Mouse (Mus musculus) olfactory bulb, adult 2 months (tissue): Measurements from ENCODE around the gene 2310007B03Rik. TPM values are rescaled to one million over a fixed set of nuclear protein-coding genes. Genes with fewer than 3 reads are reported as not detected.

Experiments used
- H3K27ac ChIP-seq: fragments of 200-500 bp; 2 replicates; pipeline ENCODE4 v1.5.1; 2012; ENCODE audit warnings: low read depth, low read length; ENCODE audit not compliant: insufficient read depth
- H3K4me1 ChIP-seq: fragments of 200-500 bp; 2 replicates; pipeline ENCODE4 v1.6.1; 2012; ENCODE audit warnings: low read length; ENCODE audit not compliant: control insufficient read depth, insufficient read depth
- H3K4me3 ChIP-seq: fragments of 200-500 bp; 2 replicates; pipeline ENCODE4 v1.5.1; 2012; ENCODE audit warnings: mild to moderate bottlenecking, low read depth, low read length, moderate library complexity; ENCODE audit not compliant: insufficient read depth
- CTCF ChIP-seq: fragments of 200-500 bp; IDR thresholded peaks from 2 replicates; pipeline ENCODE4 v1.5.1; 2012; ENCODE audit warnings: low read depth, mild to moderate bottlenecking, low read length, moderate library complexity; ENCODE audit not compliant: insufficient read depth
- POLR2A ChIP-seq: fragments of 200-500 bp; IDR thresholded peaks from 2 replicates; pipeline ENCODE4 v1.6.1; 2012; ENCODE audit warnings: mild to moderate bottlenecking, low read depth, low read length, moderate library complexity; ENCODE audit not compliant: insufficient read depth
- WGBS: fragments of 180-500 bp; shearing (Covaris S2); methylation state at CpG from one replicate; pipeline ENCODE4 v1.1.7; 2018; 5-methylcytosine and 5-hydroxymethylcytosine counted together
- polyA plus RNA-seq: library from polyadenylated mRNA; stranded (reverse); fragments of >200 nt; gene quantifications from 2 replicates; pipeline ENCODE4 v1.2.4, GENCODE M21; 2012; ENCODE audit warnings: low replicate concordance; ENCODE audit not compliant: missing spikeins, insufficient read depth, insufficient read length

Gene 2310007B03Rik
- polyA plus RNA-seq, 1 experiment = not detected

- 71% methylated on average over 8 of the region's 8 CpGs for WGBS
- no peak for TF ChIP-seq CTCF
- no peak for TF ChIP-seq POLR2A
- no peak overlapping the region for H3K4me3 ChIP-seq
- no peaks in the 10 kb centered on the region for H3K4me1 ChIP-seq
- H3K27ac ChIP-seq = no peak overlapping the region
Measured at GRCm38 (mm10) chr1:93124066-93124465, 36.7 kb downstream of the 2310007B03Rik start.

- Histone ChIP-seq H3K27ac (no peak overlapping the region), H3K4me3 (no peak overlapping the region), H3K4me1 (no peaks in the 10 kb centered on the region)
- no peak for TF ChIP-seq CTCF
- no peak for TF ChIP-seq POLR2A
- WGBS = 93% methylated on average over 11 of the region's 11 CpGs
Measured at GRCm38 (mm10) chr1:93123179-93123854, 37.4 kb downstream of the 2310007B03Rik start.

- 26% methylated on average over 4 of the region's 4 CpGs for WGBS
- H3K4me1 ChIP-seq = peaks cover 8% of the 10 kb centered on the region
- H3K4me3 ChIP-seq = no peak overlapping the region
- no peak overlapping the region for H3K27ac ChIP-seq
- TF ChIP-seq CTCF (no peak), POLR2A (no peak)
Measured at GRCm38 (mm10) chr1:93118816-93119215, 41.9 kb downstream of the 2310007B03Rik start.

GRCm38 (mm10) chr1:93115471-93115870 lies 45.3 kb downstream of the 2310007B03Rik start:
- H3K27ac ChIP-seq = no peak overlapping the region
- WGBS = 15% methylated on average over 13 of the region's 13 CpGs
- H3K4me3 ChIP-seq = peak overlapping the region; percentile 42
- TF ChIP-seq POLR2A = no peak
- no peak for TF ChIP-seq CTCF
- H3K4me1 ChIP-seq = peaks cover 8% of the 10 kb centered on the region

DNA sequence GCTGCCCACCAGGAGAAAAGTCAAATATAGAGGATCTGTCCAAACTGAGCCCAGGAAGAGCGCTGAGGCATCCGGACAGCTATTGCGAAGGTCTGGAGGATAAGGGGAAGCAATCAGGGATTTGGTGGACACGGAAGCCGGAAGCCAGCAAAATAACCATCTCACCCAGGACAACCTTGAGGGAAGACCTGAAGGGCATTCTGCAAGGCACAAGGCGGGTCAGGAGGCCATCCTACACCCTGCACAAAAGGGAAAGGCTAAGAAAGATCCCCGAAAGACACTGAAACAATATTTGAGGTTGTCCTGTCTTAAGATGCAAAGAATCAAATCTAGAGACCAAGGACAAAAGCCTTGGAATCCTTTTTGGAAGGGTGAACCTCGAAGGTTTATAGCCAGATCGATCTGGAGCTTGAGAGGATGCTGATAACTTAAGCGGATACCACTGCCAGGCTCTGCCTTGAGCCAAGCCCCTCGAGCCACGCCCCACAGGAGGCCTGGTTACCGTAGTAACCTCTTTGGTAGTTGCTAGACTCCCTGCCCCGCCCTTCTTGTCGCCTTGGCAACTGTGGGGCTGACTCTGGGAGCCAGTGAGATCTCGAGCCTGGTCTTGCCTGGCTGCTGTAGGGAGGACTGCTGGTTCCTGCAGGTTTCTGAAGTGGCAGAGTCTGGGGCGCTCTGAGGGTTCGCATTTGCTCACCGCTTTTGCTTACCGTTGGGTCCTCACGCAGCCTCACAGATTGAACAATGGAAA lies 45.9 kb downstream of the 2310007B03Rik start:
- H3K4me3 ChIP-seq = peak overlapping the region; percentile 42
- H3K4me1 ChIP-seq = peaks cover 8% of the 10 kb centered on the region
- TF ChIP-seq POLR2A (no peak), CTCF (no peak)
- no peak overlapping the region for H3K27ac ChIP-seq
- WGBS = 28% methylated on average over 21 of the region's 21 CpGs

DNA sequence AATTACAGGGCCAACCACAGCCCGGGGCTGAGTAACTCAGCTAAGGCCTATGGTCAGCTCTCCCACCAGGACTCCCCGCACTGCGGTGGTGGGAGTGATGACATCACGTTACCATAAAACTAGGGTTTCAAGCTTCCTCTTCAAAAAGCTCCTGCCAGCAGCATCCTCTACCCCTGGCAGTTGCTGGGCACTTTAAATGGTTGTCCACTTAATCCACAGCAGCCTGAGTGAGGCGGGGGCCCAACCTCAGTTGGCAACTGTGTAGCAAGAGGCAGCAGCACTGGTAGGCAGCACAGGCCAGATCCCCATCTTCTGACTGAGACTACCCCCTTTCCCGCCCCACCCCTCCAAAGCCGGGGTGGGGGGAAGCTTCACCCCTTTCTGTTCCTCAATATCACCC lies 58.0 kb downstream of the 2310007B03Rik start:
- no peak for TF ChIP-seq POLR2A
- no peak for TF ChIP-seq CTCF
- no peak overlapping the region for H3K27ac ChIP-seq
- H3K4me3 ChIP-seq = no peak overlapping the region
- 61% methylated on average over 7 of the region's 7 CpGs for WGBS
- H3K4me1 ChIP-seq = peaks cover 24% of the 10 kb centered on the region

DNA sequence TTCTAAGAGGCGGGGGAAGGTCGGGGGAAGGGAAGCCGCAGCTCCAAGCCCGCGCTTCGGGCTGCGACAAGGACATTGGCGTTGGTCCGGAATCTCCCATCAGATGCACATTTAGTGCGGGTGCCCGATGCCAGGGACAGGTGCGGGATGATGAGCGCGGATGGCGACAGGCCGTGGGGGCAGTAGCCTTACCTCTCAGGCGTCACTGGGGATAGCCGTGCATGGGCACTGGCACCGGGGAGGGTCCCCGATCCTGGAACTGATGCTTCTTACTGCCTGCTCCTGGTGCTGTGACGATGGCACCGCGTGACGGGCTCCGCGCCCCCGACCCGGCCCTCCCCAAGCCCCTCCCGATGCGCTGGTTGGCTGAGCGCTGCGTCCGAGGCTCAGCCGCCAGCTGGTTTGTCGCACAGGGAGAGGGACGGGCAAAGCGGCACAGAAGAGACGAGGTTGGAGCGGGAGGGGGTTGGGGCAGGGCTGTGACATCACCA lies 59.1 kb downstream of the 2310007B03Rik start, which contains the start of gene Kif1a:
Kif1a (minus strand) TSS at position 381 of the 491 bp plus-strand sequence.
- H3K4me1 ChIP-seq = peaks cover 30% of the 10 kb centered on the region
- H3K27ac ChIP-seq = peak within 1 kb of the TSS; percentile 87
- H3K4me3 ChIP-seq = peak within 1 kb of the TSS; percentile 62
- peak; percentile 94 for TF ChIP-seq POLR2A
- no peak for TF ChIP-seq CTCF
- under 1% methylated on average over 39 of the region's 39 CpGs for WGBS

Other genes with a start within 250 kb of the 2310007B03Rik start
- gene Capn10, start 226.6 kb downstream of the 2310007B03Rik start, polyA plus RNA-seq = not detected in 2 replicates
- gene Gpr35, start 210.1 kb downstream of the 2310007B03Rik start, polyA plus RNA-seq = not detected in 2 replicates
- gene Aqp12, start 154.6 kb downstream of the 2310007B03Rik start, polyA plus RNA-seq = not detected in 2 replicates
- 456 and 729 TPM in 2 replicates for gene Kif1a, start 59.0 kb downstream of the 2310007B03Rik start, polyA plus RNA-seq
- not detected in 2 replicates for gene Agxt, start 25.7 kb downstream of the 2310007B03Rik start, polyA plus RNA-seq
- gene Crocc2, start 7.8 kb upstream of the 2310007B03Rik start, polyA plus RNA-seq = not detected in 2 replicates
- gene Sned1, start 74.9 kb upstream of the 2310007B03Rik start, polyA plus RNA-seq = not detected in 2 replicates
- gene Mterf4, start 145.0 kb upstream of the 2310007B03Rik start, polyA plus RNA-seq = not detected in 2 replicates
- not detected in 2 replicates for gene Ppp1r7, start 181.9 kb upstream of the 2310007B03Rik start, polyA plus RNA-seq
- gene Pask, start 182.5 kb upstream of the 2310007B03Rik start, polyA plus RNA-seq = not detected in 2 replicates
- gene Ano7, start 213.0 kb upstream of the 2310007B03Rik start, polyA plus RNA-seq = not detected in 2 replicates